Mouse (Mus musculus): ENCODE measurements around the gene Neu4. TPM values are rescaled to one million over a fixed set of nuclear protein-coding genes. Genes with fewer than 3 reads are reported as not detected.
"Not testable (repeated sequence)": the region's sequence is repeated elsewhere in the genome, so short reads cannot be mapped to it uniquely, and the experiment has no call there.

Gene Neu4
- total RNA-seq (2014; fragmentation: Nextera tagmentation) (not detected in 2 replicates), total RNA-seq (2017) (not detected in 2 replicates)

DNA sequence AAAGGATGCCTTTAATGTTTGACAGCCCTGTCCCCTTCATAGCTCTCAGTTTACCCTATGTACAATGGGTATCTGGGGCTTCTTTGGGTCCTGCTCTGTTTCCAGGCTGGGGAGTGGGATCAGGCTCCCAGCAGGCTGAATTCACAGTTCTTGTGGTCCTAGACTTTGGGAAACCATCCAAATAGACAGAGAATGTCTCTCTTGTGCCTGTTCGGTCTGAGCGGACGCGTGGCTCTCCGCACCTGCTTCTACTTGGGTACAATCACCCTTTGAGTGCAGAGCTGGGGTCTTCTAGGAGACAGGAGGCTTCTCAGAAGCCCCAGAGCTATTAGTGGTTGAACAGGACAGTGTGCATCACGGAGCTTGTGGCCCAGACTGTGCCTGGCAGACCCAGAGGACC is at the start of gene Neu4:
Gene Neu4, plus strand, starts transcription at position 301 of the 400 bp plus-strand sequence.
- no peak for ATAC-seq (replicated peaks; ENCODE audit: poor library complexity, severe bottlenecking)

DNA sequence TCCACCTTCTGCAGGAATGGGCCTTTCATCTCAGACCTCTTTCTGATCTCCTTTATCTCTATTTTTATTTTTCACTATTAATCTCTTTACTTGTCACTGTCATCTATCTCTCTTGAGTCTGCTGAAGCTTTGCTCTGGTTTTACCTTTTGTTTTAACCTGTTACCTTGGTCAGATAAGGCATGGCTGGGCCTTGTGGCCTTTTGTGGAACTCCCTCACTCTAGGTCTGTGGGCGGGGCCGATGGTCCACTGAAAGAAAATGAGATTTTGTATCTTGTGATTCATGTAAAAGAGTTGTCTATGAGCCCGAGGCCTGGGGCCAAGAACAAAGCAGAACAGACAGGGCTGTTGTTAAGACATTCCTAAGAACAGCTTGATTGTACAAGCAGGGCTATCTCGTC is 49.5 kb upstream of the Neu4 start:
- not testable (repeated sequence) for ATAC-seq (replicated peaks; ENCODE audit: poor library complexity, severe bottlenecking)

DNA sequence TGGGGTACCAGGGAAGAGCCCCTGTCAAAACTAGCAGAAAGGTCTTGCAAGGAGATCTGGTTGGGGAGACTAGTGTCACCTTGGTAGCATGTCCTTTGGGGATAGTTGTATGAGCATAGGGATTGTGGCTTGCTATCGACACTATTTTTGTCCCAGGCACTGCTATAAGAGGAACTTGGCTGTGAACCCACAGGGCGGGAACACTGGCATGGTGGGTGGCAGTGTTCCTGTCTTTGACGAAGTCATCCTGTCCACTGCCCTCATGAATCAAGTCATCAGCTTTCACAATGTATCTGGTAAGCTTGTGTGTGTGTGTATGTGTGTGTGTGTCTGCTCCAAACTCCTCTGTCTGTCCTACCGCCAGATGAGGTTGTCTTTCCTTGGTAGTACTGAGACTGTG is 44.5 kb upstream of the Neu4 start:
- peak; percentile 87 for ATAC-seq (replicated peaks; ENCODE audit: poor library complexity, severe bottlenecking)

DNA sequence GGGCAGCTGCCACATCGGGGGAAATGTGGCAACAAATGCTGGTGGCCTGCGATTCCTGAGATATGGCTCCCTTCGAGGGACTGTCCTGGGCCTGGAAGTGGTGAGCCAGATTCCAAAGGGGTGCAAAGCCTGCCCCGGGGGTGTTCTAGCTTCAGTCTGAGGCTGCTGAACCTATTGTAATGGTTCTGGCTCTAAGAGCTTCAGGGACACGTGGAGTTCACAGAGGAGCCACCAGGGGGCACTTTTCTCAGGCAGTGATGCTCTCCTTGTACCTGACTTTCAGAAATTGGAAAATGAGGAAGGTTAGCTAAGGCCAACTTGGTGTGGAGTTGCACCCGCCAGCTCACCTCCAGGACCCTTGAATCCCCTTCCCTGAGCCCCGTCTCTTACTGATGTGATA is 42.0 kb upstream of the Neu4 start:
- peak; percentile 71 for ATAC-seq (replicated peaks; ENCODE audit: poor library complexity, severe bottlenecking)

DNA sequence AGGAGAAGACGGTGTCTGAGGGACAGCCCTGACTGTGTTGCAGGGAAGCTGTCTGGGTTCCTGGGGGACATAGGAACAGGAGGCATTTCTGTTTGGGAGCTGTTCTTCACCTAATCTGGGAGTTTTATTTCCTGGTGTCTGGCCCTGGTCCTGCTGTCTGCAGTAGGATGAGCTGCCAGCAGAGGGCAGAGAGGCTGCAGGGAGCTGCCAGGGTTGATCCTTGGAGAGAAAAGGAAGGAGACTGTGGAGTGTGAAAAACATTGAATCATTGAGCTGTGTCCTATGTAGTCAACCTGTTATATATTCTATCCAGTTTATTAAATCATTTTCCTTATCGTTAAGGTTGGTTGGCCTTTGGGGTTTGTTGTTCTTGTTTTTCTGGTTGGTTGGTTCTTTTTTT is 39.3 kb upstream of the Neu4 start:
- peak; percentile 74 for ATAC-seq (replicated peaks; ENCODE audit: poor library complexity, severe bottlenecking)

DNA sequence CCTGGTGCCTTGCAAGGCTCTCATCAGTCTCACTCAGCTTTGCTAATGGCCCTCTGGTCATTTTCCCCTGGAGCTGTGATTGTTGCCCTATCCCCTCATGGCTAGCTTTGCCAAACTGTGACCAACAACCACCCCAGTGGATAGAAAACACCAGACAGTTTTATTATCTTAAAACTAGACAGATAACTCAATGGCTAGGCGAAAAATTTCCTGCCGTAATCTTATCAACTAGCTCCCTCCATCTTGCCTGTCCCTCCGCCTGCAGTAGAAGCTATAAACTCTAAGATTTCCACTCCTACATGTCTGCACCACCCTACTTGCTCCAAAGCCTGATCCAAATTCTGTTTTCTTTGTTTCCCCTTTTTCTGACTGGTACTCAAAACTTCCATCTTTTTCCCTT is 34.1 kb upstream of the Neu4 start:
- no peak for ATAC-seq (replicated peaks; ENCODE audit: poor library complexity, severe bottlenecking)

DNA sequence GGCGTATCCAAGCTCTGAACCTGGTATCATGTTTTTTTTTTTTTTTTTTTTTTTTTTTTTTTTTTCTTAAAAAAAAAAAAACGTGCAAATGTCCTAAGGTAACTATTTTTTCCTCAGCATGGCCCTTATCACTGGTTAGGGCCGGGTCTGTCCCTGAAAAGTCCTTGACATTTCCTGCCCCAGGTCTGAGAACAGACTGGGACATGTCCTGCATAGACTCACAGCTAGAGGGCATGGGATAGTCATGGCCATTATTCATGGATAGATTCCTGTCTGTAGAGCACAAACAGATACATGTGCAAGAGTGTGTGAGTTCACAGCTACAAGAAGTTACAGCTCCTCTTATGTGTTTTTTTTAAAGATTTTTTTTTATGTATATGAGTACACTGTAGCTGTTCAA is 31.5 kb upstream of the Neu4 start:
- ATAC-seq (replicated peaks; ENCODE audit: poor library complexity, severe bottlenecking): no peak

DNA sequence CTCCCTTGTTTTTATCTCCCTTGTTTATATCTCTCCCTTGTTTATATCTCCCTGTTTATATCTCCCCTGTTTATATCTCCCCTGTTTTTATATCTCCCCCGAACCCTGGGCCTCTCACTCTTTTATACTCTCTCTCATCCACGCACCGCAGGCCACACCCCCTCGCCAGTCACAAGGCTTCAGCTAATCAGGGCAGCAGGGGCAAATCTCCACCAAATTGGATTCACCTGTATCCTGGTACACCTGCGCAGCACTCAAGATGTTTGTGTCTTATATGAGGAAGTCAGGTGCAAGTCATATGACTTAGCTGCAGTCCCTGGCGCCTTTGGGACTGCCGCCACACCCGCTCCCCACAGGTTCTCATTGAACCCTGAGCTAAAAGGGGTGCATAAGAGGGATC is 30.0 kb upstream of the Neu4 start, which contains the start of gene Gal3st2c:
Gene Gal3st2c, plus strand, starts transcription at position 301 of the 400 bp plus-strand sequence.
- not testable (repeated sequence) for ATAC-seq (replicated peaks; ENCODE audit: poor library complexity, severe bottlenecking)

DNA sequence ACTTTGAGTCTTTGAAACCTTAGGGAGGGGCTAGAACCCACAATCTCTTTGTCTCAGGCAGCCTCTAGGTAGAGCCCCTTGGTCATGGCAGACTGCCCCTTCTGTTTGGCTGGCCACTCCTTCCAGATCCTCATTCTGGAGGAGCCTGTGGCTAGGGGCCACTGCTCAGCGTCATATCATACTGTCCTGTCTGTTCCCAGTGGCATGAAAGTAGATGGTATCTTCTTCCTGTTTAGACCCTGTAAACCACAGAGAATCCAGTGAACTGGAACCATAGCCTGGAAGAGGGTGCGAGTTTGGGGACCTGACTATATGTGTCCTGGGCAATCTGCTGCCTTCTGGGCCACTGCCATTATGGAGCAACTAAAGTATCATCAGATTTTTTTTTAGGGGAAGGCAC is 29.2 kb upstream of the Neu4 start:
- peak; percentile 76 for ATAC-seq (replicated peaks; ENCODE audit: poor library complexity, severe bottlenecking)

DNA sequence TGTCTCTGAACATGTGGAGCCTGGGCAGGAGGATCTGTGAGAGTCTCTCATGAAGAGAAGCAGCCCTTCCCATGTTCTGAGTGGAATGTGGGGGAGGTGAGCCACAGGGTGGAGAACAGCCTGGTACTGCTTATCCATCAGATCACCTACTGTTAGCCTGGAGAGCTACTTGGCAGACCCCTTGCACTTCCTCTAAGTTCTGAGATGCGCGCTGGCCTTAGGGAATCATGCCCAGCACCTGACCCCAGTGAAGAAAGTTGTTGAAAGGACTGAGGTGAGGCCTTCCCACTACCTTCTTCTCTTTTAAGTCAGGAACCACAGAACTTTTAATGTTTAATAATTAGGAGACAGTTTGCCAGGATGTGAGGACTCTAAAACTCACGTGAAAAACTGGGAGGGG is 28.8 kb upstream of the Neu4 start:
- ATAC-seq (replicated peaks; ENCODE audit: poor library complexity, severe bottlenecking): 0 out of 2 replicates have a peak, but pooled peaks have one; percentile 6

DNA sequence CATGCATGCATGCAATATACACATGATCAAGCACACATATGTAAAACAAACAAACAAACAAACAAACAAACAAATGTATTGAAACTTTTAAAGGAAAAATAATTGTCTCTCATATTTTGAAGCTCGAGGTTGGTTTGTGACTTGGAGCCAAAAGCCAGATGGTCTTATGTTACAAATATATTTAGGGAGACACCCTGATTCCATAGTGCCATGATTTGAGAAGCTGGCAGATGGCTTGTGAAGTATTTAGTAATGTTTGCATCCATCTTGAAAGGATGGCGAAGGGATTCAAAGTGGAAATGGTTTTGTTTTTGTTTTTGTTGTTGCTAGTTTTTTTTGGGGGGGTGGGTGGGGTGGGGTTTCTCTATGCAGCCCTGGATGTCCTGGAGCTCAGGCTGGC is 19.2 kb upstream of the Neu4 start:
- no peak for ATAC-seq (replicated peaks; ENCODE audit: poor library complexity, severe bottlenecking)

DNA sequence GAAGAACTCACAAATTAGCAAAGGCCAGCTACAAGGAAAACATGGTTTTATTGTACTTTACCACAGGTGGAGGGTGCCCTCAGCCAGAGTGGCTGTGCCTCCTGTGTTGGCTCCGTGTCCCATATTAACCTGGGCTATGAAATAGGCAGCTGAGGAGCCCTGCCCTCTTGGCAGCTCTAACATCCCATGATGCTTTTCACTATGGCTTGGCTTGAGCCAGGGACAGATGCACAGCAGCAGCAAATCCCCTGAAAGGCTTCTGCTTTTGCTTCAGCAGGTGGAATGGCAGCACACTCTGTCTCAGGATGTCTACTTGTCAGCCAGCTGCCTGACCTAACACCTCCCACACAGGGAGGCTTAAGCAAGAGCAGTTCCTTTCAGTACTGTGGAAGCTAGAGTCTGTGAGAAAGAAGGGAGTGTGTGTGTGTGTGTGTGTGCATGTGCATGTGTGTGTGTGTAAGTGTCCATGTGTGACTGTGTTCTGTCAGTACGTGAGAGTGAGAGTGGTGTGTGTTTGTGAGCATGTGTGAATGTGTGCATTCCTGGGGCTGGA is 14.2 kb upstream of the Neu4 start:
- ATAC-seq (replicated peaks; ENCODE audit: poor library complexity, severe bottlenecking): peak; percentile 45; the same call in 1 of the 2 replicates

DNA sequence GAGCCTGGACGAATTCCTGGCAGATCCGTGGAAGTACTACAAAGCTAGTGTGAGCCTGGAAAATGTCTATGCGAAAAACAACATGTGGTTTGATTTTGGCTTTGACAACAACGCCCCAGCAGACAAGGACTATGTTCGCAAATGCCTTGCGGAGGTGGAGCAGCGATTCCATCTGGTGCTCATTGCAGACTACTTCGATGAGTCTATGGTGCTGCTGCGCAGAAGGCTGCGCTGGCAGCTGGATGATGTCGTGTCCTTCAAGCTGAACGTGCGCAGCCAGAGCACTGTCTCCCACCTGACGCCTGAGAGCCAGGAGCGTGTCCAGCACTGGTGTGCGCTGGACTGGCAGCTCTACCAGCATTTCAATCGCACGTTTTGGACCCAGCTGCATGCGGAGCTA is 11.4 kb upstream of the Neu4 start:
- not testable (repeated sequence) for ATAC-seq (replicated peaks; ENCODE audit: poor library complexity, severe bottlenecking)

DNA sequence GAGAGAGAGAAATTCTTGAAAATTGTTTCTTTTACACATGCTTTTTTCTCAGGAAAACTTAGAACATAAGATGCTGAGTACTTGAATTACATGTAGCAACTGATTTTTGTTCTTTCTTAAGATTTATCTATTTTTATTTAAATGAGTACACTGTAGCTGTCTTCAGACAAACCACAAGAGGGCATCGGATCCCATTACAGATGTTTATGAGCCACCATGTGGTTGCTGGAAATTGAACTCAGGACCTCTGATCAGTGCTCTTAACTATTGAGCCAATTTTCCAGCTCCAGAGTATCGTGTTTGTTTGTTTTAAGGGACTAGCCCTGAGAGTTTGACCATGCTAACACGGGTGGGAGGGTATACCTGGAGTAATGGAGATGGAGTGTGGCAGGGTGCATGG is 8.6 kb upstream of the Neu4 start:
- ATAC-seq (replicated peaks; ENCODE audit: poor library complexity, severe bottlenecking): no peak

DNA sequence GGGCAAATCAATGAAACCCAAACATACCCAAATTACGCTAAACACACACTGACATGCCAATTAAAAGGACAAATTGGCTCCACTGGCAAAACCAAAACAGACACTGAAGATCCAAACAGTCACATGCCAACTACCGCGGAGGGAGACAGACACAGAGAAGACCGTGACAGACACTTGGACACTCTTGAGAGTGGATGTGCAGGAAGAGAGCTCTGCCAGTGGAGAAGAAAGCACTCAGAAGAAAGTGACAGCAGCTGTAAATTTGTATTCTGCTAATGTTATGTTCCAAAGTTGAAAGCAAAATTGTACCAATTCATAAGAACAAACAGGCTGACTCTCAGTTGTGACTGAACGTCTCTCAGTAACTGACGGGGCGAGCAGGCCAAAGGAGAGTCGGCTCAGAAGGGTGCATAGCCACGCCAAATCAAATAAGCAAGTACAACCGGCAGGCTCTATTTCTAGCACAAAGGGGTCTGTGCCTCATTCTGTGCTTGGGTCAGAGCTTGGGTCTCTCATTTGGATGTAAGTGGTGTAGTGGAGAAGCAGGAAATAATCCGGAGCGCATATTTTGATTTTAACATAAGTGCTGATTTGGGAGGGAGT is 7.4 kb downstream of the Neu4 start:
- no peak for ATAC-seq (replicated peaks; ENCODE audit: poor library complexity, severe bottlenecking)

DNA sequence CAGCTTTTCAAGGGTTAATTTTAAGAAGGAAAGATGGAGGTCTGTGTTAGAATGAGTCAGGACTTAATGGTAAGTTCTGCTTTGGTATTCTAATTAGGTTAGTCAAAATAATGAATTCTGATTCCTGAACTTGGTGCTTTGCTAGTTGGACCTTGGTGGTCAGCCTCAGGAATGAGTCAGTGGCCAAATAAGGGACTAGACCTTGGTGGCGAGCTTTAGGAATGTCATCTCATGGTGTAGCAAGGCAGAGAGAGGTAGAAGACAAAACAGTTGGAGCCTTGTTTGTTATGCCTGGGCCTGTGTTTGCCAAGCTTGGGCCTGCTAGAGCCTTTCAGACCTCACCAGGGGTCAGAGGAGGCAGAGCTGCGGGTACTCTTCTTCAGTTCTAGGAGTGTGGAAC is 8.5 kb downstream of the Neu4 start:
- no peak for ATAC-seq (replicated peaks; ENCODE audit: poor library complexity, severe bottlenecking)

DNA sequence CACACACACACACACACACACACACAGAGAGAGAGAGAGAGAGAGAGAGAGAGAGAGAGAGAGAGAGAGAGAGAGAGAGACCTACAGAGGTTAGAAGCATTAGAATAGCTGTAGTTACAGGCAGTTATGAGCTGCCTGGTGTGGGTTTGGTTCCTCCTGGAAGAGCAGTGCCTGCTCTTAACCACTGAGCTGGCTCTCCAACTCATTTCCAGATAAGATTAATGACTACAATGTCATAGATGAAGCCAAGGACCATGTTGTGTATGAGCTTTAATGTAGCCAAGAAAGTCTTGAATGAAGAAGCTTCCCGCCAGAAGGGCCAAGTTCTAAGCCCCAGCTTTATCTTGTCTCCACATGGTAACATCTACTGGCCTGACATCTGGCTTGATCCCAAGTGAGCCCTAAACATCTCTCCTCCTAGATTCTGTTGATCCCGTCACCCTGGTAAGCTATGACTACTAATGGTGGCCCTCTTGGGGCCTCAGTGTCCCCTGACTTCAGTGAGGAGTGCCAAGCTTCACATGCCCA is 12.9 kb downstream of the Neu4 start:
- ATAC-seq (replicated peaks; ENCODE audit: poor library complexity, severe bottlenecking): no peak

DNA sequence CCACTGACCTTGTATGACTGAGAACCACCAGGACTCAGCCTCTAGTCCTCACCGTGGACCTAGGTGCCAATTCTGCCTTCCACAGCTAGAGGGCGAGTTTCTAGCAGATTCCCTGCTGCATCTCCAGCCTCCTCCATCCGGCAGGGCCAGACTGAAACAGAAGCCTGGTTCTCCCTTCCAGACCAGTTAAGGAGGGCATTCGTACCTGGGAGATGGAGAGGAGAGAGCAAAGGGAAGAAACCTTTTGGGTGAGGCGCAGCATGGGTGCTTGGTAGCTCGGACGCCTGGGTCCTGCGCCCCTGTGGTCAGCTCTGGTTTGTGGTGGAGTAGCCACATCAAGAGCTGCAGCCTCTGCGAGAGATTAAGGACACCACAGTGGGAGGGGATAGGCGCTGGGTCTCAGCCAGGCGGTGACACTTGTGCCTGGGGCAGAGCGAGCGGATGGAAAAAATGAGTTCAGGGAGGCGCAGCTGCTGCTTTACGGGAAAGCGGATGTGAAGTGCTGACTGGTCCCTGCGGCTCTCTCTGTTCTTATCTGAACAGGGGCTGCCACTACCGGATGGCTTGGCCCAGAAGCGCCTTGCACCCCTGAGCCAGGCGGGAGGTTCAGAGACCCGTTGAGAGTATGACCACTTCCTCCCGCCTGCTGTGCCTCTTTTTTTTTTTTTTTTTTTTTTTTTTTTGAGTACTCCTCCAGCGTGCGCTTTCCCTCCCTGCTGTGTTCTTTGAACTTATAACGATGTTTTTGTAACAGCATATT is 14.9 kb downstream of the Neu4 start:
- ATAC-seq (replicated peaks; ENCODE audit: poor library complexity, severe bottlenecking): peak; percentile 87

DNA sequence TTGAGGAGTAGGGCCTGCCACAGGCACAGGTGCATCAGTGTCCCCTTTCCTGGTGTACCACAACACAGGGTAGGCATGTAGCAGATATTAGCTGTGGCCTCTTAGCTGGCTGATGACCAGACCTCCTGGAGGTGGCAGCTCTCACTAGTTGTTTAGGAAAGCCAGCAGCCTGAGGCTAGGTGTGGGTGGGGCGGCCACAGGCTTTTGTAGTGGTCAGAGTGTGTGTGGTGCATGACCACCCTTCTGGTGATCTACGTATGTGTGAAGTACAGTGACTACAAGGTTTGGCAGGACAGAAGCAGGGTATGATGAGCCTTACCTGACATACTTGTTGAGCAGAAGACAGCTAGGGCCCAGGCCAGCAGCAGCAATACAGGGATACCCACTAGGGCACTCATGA is 20.1 kb downstream of the Neu4 start:
- ATAC-seq (replicated peaks; ENCODE audit: poor library complexity, severe bottlenecking): no peak

DNA sequence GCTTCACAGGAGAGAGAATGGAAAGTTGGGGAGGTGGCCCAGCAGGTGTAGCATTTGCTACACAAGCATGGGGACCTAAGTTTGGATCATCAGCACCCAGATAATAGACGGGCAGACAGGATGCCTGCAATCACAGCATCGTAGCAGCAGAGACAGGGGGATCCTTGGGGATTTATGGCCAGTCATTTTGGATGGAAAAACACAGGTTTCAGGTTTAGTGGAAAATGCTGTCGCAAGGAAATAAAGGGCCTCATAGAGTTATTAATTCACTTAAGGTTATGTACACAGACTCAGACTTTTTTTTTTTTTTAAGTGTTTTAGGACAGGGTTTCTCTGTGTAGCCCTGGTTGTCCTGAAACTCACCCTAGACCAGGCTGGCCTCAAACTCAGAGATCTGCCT is 25.3 kb downstream of the Neu4 start:
- no peak for ATAC-seq (replicated peaks; ENCODE audit: poor library complexity, severe bottlenecking)

DNA sequence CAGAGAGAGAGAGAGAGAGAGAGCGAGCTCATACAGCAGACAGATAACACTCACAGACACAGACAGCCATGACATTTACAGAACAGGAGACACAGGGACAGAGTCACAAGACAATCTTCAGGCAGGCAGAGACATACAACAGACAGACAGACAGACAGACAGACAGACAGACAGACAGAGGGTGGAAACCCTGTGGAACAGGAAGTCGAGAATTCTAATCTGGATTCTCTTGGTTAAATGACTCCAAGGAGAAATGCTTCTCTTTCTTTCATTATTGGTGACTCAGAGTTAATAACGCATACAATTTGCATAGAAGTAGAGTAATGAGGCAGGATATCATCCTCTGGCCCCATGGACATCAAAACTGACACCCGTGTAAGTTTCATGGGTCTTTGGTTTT is 26.3 kb downstream of the Neu4 start:
- no peak for ATAC-seq (replicated peaks; ENCODE audit: poor library complexity, severe bottlenecking)

Data from granulocyte monocyte progenitor cell, adult 5-6 weeks (primary cell).